Mouse (Mus musculus): Measurements from ENCODE around the gene Lmntd1.

GRCm38 (mm10) chr6:145579761-145580160 is 34.4 kb downstream of the Lmntd1 start:
- TF ChIP-seq POLR2A (IDR thresholded peaks at IDR 0.05; ENCODE audit: insufficient read depth, low read depth, low read length) (no peak), CTCF (IDR thresholded peaks at IDR 0.05; ENCODE audit: insufficient read depth, low read depth, low read length) (no peak)

Data from olfactory bulb, adult 2 months (tissue).